Mouse (Mus musculus) heart, embryonic 12.5 days (tissue): ENCODE measurements around the gene Actl7a. TPM values are rescaled to one million over a fixed set of nuclear protein-coding genes. Genes with fewer than 3 reads are reported as not detected.

Source experiments
- ATAC-seq: fragments of 200-750 bp; cut with Nextera tagmentation; 2 replicates; pipeline ENCODE4 v1.8.0; 2017; ENCODE audit warnings: moderate TSS enrichment, moderate library complexity; ENCODE audit not compliant: insufficient number of reproducible peaks, low FRiP score
- H3K27ac ChIP-seq: fragments of 300-500 bp; sonication (generic); 2 replicates; pipeline ENCODE4 v1.5.1; 2016; ENCODE audit warnings: mild to moderate bottlenecking, moderate library complexity; ENCODE audit not compliant: poor library complexity, severe bottlenecking
- H3K27me3 ChIP-seq: fragments of 300-500 bp; sonication (generic); replicated peaks from 2 replicates; pipeline ENCODE4 v1.6.1; 2016; ENCODE audit warnings: mild to moderate bottlenecking, moderate library complexity
- H3K36me3 ChIP-seq: fragments of 300-500 bp; sonication (generic); 2 replicates; pipeline ENCODE4 v1.6.1; 2016; ENCODE audit warnings: mild to moderate bottlenecking, moderate library complexity
- H3K4me1 ChIP-seq: fragments of 300-500 bp; sonication (generic); replicated peaks from 2 replicates; pipeline ENCODE4 v1.6.1; 2016; ENCODE audit warnings: mild to moderate bottlenecking
- H3K4me2 ChIP-seq: fragments of 300-500 bp; sonication (generic); 2 replicates; pipeline ENCODE4 v1.6.1; 2016; ENCODE audit warnings: mild to moderate bottlenecking, moderate library complexity
- H3K4me3 ChIP-seq: fragments of 300-500 bp; sonication (generic); 2 replicates; pipeline ENCODE4 v1.5.1; 2016; ENCODE audit warnings: mild to moderate bottlenecking
- H3K9ac ChIP-seq: fragments of 300-500 bp; sonication (generic); 2 replicates; pipeline ENCODE4 v1.6.1; 2016; ENCODE audit warnings: mild to moderate bottlenecking, moderate library complexity
- H3K9me3 ChIP-seq: fragments of 300-500 bp; sonication (generic); replicated peaks from 2 replicates; pipeline ENCODE4 v1.6.1; 2016; ENCODE audit warnings: mild to moderate bottlenecking, moderate library complexity
- WGBS: fragments of 180-500 bp; shearing (Covaris S2); methylation state at CpG from one replicate; pipeline ENCODE4 v1.1.7; 2016; 5-methylcytosine and 5-hydroxymethylcytosine counted together
- polyA plus RNA-seq: library from polyadenylated mRNA; unstranded; fragments of >200 nt; fragmentation: Nextera tagmentation; extraction: Ambion mirVana; gene quantifications from 2 replicates; pipeline ENCODE4 v1.2.1, GENCODE M21; 2016

Actl7a gene
- polyA plus RNA-seq, 1 experiment from 2014 or later, result not detected

- Histone ChIP-seq H3K36me3 (no peaks in the 10 kb centered on the region), H3K27ac (no peak overlapping the region), H3K4me1 (peaks cover 44% of the 10 kb centered on the region), H3K4me2 (no peak overlapping the region), H3K9ac (no peak overlapping the region), H3K27me3 (no peaks in the 10 kb centered on the region), H3K4me3 (no peak overlapping the region), H3K9me3 (no peaks in the 10 kb centered on the region)
- ATAC-seq, result no peak
- 63% methylated on average over 6 of the region's 6 CpGs for WGBS
Observed at GRCm38 (mm10) chr4:56722346-56722745, 20.9 kb upstream of the Actl7a start.

DNA sequence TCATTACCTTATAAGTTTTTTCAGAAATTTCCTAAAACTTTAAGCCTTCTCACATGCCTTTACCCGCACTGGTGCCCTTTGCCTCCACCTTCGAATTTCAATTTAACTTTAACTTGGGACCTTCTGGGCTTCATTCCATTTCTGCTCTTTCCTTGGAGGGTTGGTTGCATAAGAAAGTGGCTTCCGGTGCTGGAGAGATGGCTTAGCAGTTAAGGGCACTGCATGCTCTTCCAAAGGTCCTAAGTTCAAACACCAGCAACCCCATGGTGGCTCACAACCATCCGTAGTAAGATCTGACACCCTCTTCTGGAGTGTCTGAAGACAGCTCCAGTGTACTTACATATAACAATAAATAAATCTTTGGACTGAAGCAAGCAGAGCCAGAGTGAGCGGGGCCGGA, 20.0 kb upstream of the Actl7a start:
- Histone ChIP-seq H3K4me2 (no peak overlapping the region), H3K4me1 (peaks cover 38% of the 10 kb centered on the region), H3K9ac (no peak overlapping the region), H3K36me3 (no peaks in the 10 kb centered on the region), H3K9me3 (0 out of 2 replicates have a peak, but pooled peaks cover 4% of the 10 kb centered on the region), H3K27me3 (no peaks in the 10 kb centered on the region), H3K27ac (no peak overlapping the region), H3K4me3 (no peak overlapping the region)
- no peak for ATAC-seq
- WGBS, result 85% methylated on average over 6 of the region's 6 CpGs

GRCm38 (mm10) chr4:56725839-56726238, 17.4 kb upstream of the Actl7a start:
- Histone ChIP-seq H3K4me1 (peaks cover 12% of the 10 kb centered on the region), H3K36me3 (no peaks in the 10 kb centered on the region), H3K9me3 (0 out of 2 replicates have a peak, but pooled peaks cover 4% of the 10 kb centered on the region), H3K27ac (no peak overlapping the region), H3K4me3 (no peak overlapping the region), H3K4me2 (no peak overlapping the region), H3K27me3 (no peaks in the 10 kb centered on the region), H3K9ac (no peak overlapping the region)
- no peak for ATAC-seq
- 50% methylated on average over 8 of the region's 8 CpGs for WGBS

GRCm38 (mm10) chr4:56740020-56740485, 3.2 kb upstream of the Actl7a start, which contains the start of gene Gm26657:
Gene Gm26657 (plus strand): TSS chr4:56740070.
- Histone ChIP-seq H3K4me3 (no peak within 1 kb of the TSS), H3K27me3 (no peaks in the 10 kb centered on the region), H3K36me3 (peaks cover 12% of the 10 kb centered on the region), H3K9ac (no peak within 1 kb of the TSS), H3K9me3 (no peaks in the 10 kb centered on the region), H3K4me2 (no peak within 1 kb of the TSS), H3K27ac (no peak within 1 kb of the TSS), H3K4me1 (0 out of 2 replicates have a peak, but pooled peaks cover 7% of the 10 kb centered on the region)
- ATAC-seq, result no peak
- WGBS, result 83% methylated on average over 18 of the region's 18 CpGs

DNA sequence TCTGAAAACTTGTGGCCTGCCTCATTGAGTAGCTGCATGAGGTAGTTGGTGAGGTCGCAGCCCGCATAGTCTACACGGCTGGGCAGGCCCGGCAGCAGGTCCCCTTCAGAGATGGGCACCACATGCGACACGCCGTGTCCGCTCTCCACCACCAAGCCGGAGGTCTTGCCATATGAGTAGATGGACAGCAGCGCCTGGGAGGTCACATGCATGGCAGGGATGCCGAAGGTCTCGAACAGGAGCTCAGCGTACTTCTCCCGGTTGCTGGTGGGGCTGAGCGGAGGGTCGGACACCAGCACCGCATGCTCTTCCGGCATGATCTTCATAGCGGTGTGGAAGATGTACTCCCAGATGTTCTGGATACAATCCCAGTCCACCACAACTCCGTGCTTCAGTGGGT, 2.6 kb upstream of the Actl7a start:
- WGBS, result 95% methylated on average over 20 of the region's 20 CpGs
- H3K4me2 ChIP-seq, result no peak overlapping the region
- H3K4me3 ChIP-seq, result no peak overlapping the region
- H3K4me1 ChIP-seq, result 0 out of 2 replicates have a peak, but pooled peaks cover 7% of the 10 kb centered on the region
- H3K27me3 ChIP-seq, result no peaks in the 10 kb centered on the region
- no peak overlapping the region for H3K27ac ChIP-seq
- H3K36me3 ChIP-seq, result peaks cover 17% of the 10 kb centered on the region
- no peak overlapping the region for H3K9ac ChIP-seq
- no peak for ATAC-seq
- H3K9me3 ChIP-seq, result no peaks in the 10 kb centered on the region

DNA sequence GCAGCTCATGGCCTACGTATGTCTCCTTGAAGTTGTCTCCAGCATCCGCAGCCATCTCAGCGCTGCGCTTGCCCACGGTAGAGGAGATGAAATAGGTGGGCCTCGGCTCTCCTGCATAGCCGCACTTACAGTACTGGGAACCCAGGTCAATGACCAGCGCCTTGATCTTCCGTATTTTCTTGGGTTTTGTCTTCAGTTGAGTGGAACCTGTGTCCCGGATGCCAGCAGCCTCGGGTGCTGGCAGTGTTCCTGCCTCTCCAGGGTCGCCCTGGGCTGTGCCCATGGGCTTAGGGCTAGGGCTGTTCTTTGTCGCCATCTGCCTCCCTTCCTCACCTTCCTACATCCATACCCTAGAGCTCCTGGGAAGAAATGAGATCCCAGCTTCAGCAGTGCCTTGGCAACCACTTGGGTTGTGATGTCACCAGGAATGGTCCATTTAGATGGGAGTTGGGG, 2.1 kb upstream of the Actl7a start, which contains the start of gene Actl7b:
Gene Actl7b, minus strand, starts transcription at position 403 of the 453 bp plus-strand sequence.
- Histone ChIP-seq H3K4me2 (no peak within 1 kb of the TSS), H3K9me3 (no peaks in the 10 kb centered on the region), H3K9ac (no peak within 1 kb of the TSS), H3K4me1 (0 out of 2 replicates have a peak, but pooled peaks cover 7% of the 10 kb centered on the region), H3K27ac (no peak within 1 kb of the TSS), H3K36me3 (peaks cover 21% of the 10 kb centered on the region), H3K4me3 (no peak within 1 kb of the TSS), H3K27me3 (no peaks in the 10 kb centered on the region)
- ATAC-seq, result no peak
- 88% methylated on average over 13 of the region's 13 CpGs for WGBS

DNA sequence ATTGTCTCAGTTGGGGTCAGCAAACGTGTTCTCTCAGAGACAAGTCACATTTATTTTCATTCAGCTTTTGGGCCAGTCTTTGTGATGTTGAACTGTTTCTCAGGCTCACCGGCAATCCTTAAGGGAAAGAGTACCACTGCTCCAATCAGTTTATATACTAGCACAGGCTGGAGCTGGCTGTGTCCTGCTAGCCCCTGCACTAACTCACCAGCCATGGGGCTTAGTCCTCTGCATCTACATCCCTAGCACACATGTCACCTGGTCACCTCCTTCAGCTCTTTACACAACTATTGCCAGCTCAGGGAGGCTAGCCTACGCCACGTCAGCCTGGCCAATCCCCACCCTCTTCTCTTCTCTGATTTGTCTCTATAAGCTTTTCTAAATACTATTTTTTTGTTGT, 515 bp upstream of the Actl7a start:
- Histone ChIP-seq H3K4me1 (0 out of 2 replicates have a peak, but pooled peaks cover 7% of the 10 kb centered on the region), H3K4me2 (no peak overlapping the region), H3K27ac (no peak overlapping the region), H3K27me3 (no peaks in the 10 kb centered on the region), H3K9ac (no peak overlapping the region), H3K9me3 (no peaks in the 10 kb centered on the region), H3K36me3 (peaks cover 33% of the 10 kb centered on the region), H3K4me3 (no peak overlapping the region)
- no peak for ATAC-seq
- WGBS, result 90% methylated on average over 4 of the region's 4 CpGs

DNA sequence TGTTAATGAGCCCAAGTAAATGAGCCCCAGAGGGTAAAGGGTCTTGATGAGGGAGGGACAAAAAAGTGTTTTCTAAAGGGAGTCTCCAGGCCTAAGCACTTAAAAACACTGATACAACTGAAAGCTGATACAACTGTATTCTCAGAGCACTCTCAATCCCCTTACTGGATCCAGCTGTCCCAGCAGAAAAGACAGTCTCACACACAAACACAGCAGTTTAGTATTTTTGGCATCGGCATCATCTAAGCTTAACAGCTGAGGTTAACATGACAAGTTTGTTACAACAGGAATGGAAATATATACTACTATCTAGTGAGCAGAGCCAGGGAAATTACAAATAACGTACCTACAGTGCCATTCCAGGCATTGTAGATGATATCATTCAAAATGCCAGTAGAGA, 3.1 kb downstream of the Actl7a start:
- Histone ChIP-seq H3K4me3 (no peak overlapping the region), H3K4me1 (0 out of 2 replicates have a peak, but pooled peaks cover 4% of the 10 kb centered on the region), H3K9me3 (no peaks in the 10 kb centered on the region), H3K4me2 (no peak overlapping the region), H3K27ac (no peak overlapping the region), H3K36me3 (peaks cover 67% of the 10 kb centered on the region), H3K27me3 (no peaks in the 10 kb centered on the region), H3K9ac (no peak overlapping the region)
- 85% methylated on average over 2 of the region's 2 CpGs for WGBS
- no peak for ATAC-seq

GRCm38 (mm10) chr4:56747456-56747855, 4.2 kb downstream of the Actl7a start:
- 94% methylated on average over 9 of the region's 9 CpGs for WGBS
- ATAC-seq, result no peak
- Histone ChIP-seq H3K9me3 (no peaks in the 10 kb centered on the region), H3K9ac (no peak overlapping the region), H3K4me2 (no peak overlapping the region), H3K27ac (no peak overlapping the region), H3K36me3 (peaks cover 75% of the 10 kb centered on the region), H3K27me3 (no peaks in the 10 kb centered on the region), H3K4me3 (no peak overlapping the region), H3K4me1 (no peaks in the 10 kb centered on the region)

DNA sequence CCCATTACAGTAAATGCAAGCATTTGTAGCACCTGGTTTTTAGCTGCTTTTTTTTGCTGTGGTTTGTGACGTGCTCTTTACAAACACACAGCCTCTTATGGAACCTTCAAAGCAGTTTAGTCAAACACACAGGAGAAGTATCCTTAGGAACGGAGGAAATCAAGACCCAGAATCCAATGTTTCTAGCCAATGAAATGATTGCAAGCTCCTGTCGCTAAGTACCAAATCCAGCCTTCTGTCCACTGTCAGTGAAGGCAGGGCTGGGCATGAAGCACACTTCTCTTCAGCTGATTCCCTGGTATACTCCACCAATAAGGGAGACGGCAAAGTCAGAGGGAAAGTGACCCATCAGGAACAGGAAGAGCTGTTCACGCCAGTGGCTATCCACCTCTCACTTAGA, 12.8 kb downstream of the Actl7a start:
- no peak for ATAC-seq
- H3K4me2 ChIP-seq, result no peak overlapping the region
- H3K4me1 ChIP-seq, result no peaks in the 10 kb centered on the region
- H3K36me3 ChIP-seq, result peaks cover 87% of the 10 kb centered on the region
- no peaks in the 10 kb centered on the region for H3K27me3 ChIP-seq
- 87% methylated on average over 5 of the region's 5 CpGs for WGBS
- no peak overlapping the region for H3K4me3 ChIP-seq
- no peak overlapping the region for H3K9ac ChIP-seq
- H3K27ac ChIP-seq, result no peak overlapping the region
- H3K9me3 ChIP-seq, result no peaks in the 10 kb centered on the region

GRCm38 (mm10) chr4:56756966-56757600, 13.9 kb downstream of the Actl7a start:
- Histone ChIP-seq H3K36me3 (peaks cover 86% of the 10 kb centered on the region), H3K4me2 (no peak overlapping the region), H3K9me3 (no peaks in the 10 kb centered on the region), H3K27me3 (no peaks in the 10 kb centered on the region), H3K27ac (no peak overlapping the region), H3K4me1 (no peaks in the 10 kb centered on the region), H3K4me3 (no peak overlapping the region), H3K9ac (no peak overlapping the region)
- no peak for ATAC-seq
- WGBS, result 86% methylated on average over 10 of the region's 10 CpGs
